Mouse (Mus musculus): ENCODE results near the gene Nav2. TPM values are rescaled to one million over a fixed set of nuclear protein-coding genes. Genes with fewer than 3 reads are reported as not detected.

Gene Nav2
- total RNA-seq, 2 experiments from 2014 or later: 53.0 to 60.1 TPM

- intact Hi-C loops (cut with DNase I): no loop called here
- no peak for DNase-seq (ENCODE audit: low spot score)
Observed at GRCm38 (mm10) chr7:49330181-49330580, 421.7 kb downstream of the Nav2 start.

GRCm38 (mm10) chr7:49331939-49332338 is 423.4 kb downstream of the Nav2 start:
- DNase-seq (ENCODE audit: low spot score): no peak
- intact Hi-C loops (cut with DNase I): no loop called here

- intact Hi-C loops (cut with DNase I): no loop called here
- DNase-seq (ENCODE audit: low spot score): no peak
Observed at GRCm38 (mm10) chr7:49332644-49333043, 424.1 kb downstream of the Nav2 start.

- intact Hi-C loops (cut with DNase I): no loop called here
- DNase-seq (ENCODE audit: low spot score): no peak
Observed at GRCm38 (mm10) chr7:49334163-49334562, 425.6 kb downstream of the Nav2 start.

GRCm38 (mm10) chr7:49335056-49335455 is 426.5 kb downstream of the Nav2 start:
- intact Hi-C loops (cut with DNase I): no loop called here
- no peak for DNase-seq (ENCODE audit: low spot score)

GRCm38 (mm10) chr7:49336725-49337124 is 428.2 kb downstream of the Nav2 start:
- intact Hi-C loops (cut with DNase I): no loop called here
- DNase-seq (ENCODE audit: low spot score): no peak

GRCm38 (mm10) chr7:49337710-49338109 is 429.2 kb downstream of the Nav2 start:
- intact Hi-C loops (cut with DNase I): no loop called here
- DNase-seq (ENCODE audit: low spot score): no peak

- intact Hi-C loops (cut with DNase I): no loop called here
- no peak for DNase-seq (ENCODE audit: low spot score)
Observed at GRCm38 (mm10) chr7:49339953-49340352, 431.4 kb downstream of the Nav2 start.

GRCm38 (mm10) chr7:49341151-49341918 is 432.8 kb downstream of the Nav2 start:
- no peak for DNase-seq (ENCODE audit: low spot score)
- intact Hi-C loops (cut with DNase I): no loop called here

GRCm38 (mm10) chr7:49341919-49342529 is 433.5 kb downstream of the Nav2 start:
- intact Hi-C loops (cut with DNase I): no loop called here
- DNase-seq (ENCODE audit: low spot score): no peak

GRCm38 (mm10) chr7:49342556-49343080 is 434.1 kb downstream of the Nav2 start:
- no peak for DNase-seq (ENCODE audit: low spot score)
- intact Hi-C loops (cut with DNase I): no loop called here

- peak; percentile 14 for DNase-seq (ENCODE audit: low spot score)
- intact Hi-C loops (cut with DNase I): no loop called here
Observed at GRCm38 (mm10) chr7:49343081-49343600, 434.6 kb downstream of the Nav2 start.

GRCm38 (mm10) chr7:49343752-49344484 is 435.4 kb downstream of the Nav2 start:
- intact Hi-C loops (cut with DNase I): no loop called here
- no peak for DNase-seq (ENCODE audit: low spot score)

GRCm38 (mm10) chr7:49347338-49348272 is 439.1 kb downstream of the Nav2 start:
- intact Hi-C loops (cut with DNase I): no loop called here
- DNase-seq (ENCODE audit: low spot score): no peak

GRCm38 (mm10) chr7:49348636-49349035 is 440.1 kb downstream of the Nav2 start:
- DNase-seq (ENCODE audit: low spot score): no peak
- intact Hi-C loops (cut with DNase I): no loop called here

- intact Hi-C loops (cut with DNase I): no loop called here
- no peak for DNase-seq (ENCODE audit: low spot score)
Observed at GRCm38 (mm10) chr7:49350321-49351007, 441.9 kb downstream of the Nav2 start.

GRCm38 (mm10) chr7:49351596-49352258 is 443.2 kb downstream of the Nav2 start:
- intact Hi-C loops (cut with DNase I): no loop called here
- no peak for DNase-seq (ENCODE audit: low spot score)

GRCm38 (mm10) chr7:49357441-49358165 is 449.1 kb downstream of the Nav2 start:
- no peak for DNase-seq (ENCODE audit: low spot score)
- intact Hi-C loops (cut with DNase I): loop anchor here (5.0 kb wide), 1 partner anchor 35 kb away; no protein-coding TSS in a partner anchor
